Mouse (Mus musculus) left cerebral cortex, adult 11 months (tissue): ENCODE results near the gene Med29.

Experiments used
- DNase-seq: peaks from one replicate; pipeline ENCODE4 v3.0.0; 2022; ENCODE audit warnings: low spot score

Gene Med29

DNA sequence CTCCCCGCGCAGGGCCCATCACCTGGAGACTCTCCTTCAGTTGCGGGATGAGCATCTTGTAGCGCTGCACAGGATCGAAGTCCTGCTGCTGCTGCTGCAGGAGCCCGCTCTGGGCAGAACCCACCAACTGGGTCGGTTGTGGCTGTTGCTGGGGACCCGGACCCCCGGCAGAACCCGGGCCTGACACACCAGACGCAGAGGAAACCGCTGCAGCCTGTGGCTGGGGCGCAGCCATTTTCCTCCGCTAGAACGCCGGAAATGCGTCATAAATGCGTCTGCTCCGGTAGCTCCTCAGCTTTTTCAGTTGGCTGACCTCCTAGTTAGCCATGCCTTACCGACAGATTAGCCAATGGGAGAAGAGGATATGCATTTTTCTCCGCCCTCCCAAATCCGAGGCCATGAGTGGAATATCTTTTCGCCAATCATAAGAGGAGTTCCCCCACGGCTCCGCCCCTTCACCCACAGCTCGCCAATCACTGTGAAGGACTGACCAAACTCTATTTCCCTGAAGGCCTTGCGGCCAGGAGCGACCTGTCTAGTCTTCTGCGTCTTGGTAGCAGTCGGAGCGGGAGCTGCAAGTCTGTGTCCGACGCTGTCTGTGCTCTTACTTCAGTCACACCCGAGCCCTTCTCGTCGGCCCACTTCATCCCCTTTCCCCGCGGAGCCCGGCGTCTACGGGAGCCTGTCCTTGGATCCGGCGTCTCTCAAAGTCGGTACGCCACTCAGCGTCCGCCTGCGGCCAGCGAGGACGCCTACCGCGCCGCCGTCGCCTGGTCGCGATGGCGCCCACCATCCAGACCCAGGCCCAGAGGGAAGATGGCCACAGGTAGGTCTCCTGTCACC lies at the start of gene Med29, which contains the start of gene Paf1:
Gene Med29, minus strand, starts transcription at position 280 of the 843 bp plus-strand sequence.
Gene Paf1, plus strand, starts transcription at position 523 of the 843 bp plus-strand sequence.
- peak; percentile 98 for DNase-seq

DNA sequence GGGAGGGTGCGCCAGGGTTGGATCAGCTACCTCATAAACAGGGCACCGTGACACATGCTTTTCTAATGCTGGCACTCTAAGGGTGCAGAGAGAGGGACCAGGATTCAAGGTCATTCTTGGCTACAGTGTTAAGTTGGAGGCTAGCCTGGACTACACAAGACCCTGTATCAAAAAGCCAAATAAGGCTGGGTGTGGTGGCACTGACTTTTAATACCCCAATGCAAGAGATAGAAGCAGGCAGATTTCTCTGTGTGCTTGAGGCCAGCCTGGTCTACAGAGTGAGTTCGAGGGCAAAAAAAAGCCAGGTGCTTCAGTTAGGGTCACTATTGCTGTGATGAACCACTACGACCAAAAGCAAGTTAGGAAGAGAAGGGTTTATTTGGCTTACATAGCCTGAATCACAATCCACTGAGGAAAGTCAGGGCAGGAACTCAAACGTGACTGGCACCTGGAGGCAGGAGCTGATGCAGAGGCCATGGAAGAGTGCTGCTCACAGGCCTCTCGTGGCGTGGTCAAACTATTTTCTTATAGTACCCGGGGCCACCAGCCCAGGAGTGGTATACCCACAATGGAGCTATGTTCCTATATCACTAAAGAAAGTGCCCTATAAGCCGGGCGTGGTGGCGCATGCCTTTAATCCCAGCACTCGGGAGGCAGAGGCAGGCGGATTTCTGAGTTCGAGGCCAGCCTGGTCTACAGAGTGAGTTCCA lies 49.4 kb upstream of the Med29 start:
- no peak for DNase-seq

DNA sequence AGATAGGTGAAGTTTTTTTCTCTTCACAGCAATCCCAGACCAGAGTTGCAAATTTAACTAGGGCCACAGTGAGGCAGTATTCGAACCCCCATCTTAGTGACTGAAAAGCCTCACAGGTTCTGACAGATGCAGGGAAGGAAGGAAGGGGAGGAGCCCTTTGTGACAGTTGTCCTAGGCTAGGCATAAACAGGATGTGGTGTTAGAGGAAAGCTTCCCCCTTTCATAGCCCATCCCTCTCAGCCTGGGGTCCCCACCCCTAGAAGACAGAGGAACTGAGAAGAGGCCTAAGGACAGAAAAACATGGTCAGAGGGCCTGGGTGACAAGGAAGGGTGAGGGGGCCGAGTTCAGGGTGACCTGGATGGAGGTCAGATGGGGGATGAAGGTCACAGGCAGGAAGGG lies 48.2 kb upstream of the Med29 start:
- no peak for DNase-seq

DNA sequence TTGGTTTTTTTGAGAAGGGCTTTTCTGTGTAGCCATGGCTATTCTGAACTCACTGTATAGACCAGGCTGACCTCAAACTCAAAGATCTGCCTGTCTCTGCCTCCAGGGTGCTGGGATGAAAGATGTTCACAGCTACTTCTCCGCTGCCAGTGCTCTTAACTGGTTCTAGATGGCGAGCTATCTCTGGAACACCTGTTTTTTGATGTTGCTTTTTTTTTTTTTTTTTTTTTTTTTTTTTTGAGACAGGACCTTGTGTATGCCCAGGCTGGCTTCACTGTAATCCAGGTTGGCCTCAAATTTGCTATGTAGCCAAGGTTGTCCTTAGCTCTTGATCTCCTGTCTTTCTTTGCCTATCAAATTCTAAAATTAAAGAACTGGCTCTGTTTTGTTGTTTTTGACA lies 46.3 kb upstream of the Med29 start:
- DNase-seq, result no peak

DNA sequence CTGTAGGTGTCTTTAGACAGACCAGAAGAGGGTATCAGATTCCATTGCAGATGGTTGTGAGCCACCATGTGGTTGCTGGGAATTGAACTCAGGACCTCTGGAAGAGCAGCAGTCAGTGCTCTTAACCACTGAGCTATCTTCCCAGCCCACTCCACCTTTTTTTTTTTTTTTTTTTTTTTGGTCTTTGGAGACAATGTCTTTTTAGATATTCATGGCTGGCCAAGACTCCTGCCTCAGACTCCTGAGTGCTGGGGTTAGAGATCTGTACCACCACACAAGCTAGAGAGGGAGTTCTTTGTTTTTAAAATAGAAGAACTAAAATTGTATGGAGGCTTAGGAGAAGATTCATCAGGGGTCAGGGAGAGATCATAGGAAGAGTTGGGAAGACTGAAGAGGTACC lies 45.5 kb upstream of the Med29 start:
- DNase-seq, result no peak

DNA sequence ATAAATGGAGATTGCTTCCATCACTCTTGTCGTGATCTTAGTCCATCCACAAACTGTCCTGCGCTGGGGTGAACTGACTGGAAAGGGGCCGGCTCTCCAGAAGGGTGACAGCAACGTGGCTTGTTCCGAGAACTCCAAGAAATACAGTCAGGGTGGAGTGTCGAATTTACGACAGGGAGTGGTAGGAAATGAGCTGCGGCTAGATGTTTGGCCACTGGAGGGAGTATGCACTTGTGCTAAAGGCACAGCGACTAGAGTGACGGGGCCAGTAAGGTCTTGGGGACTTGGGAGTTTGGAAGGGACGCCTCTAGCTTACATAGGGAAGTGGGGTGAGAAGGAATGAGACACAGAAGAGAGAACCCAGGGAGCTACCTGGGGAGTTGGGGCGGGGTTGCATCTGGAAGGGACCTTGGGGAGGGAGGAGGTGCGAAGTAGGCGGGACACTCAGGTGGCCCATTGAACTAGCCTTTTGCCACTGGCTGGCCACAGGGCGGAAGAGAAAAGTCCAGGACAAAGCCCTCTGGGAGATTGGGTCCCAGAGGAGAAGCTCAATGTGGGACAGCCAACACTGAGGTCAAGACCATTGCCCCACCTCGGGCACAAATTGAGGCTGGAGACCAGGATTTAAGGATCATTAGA lies 44.5 kb upstream of the Med29 start, which contains the start of gene Gmfg:
Gene Gmfg, plus strand, starts transcription at position 516 of the 639 bp plus-strand sequence.
- DNase-seq, result peak; percentile 67

DNA sequence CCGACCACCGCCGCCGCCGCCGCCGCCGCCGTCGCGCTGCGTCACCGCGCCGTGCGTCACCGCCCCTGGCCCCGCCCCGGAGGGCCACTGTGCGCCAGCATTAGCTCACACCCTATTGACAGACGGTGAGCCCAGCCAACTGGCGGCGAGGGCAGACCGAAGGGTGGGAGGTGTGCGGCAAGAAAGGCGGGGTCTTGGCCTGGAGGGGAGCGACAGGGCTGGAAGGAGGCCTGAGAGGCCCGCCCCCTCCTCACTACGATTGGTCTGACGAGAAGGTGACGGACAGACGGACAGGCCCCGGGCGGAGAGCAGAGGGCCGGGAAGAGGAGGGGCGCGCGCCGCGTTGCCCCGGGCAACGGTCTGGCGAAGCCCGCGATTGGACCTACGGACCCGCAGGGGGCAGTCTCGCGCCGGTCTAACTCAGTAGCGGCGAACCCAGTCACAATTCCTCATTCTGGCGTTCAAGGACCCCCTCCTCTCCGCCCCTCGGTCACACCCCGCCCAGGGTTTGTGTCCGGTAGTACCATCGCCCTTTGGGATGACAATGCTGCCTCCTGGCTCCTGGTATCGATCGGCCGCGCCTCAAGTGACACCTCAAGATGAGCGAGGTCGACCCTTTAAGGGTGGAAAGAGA lies 43.9 kb upstream of the Med29 start:
- DNase-seq, result peak; percentile 100

DNA sequence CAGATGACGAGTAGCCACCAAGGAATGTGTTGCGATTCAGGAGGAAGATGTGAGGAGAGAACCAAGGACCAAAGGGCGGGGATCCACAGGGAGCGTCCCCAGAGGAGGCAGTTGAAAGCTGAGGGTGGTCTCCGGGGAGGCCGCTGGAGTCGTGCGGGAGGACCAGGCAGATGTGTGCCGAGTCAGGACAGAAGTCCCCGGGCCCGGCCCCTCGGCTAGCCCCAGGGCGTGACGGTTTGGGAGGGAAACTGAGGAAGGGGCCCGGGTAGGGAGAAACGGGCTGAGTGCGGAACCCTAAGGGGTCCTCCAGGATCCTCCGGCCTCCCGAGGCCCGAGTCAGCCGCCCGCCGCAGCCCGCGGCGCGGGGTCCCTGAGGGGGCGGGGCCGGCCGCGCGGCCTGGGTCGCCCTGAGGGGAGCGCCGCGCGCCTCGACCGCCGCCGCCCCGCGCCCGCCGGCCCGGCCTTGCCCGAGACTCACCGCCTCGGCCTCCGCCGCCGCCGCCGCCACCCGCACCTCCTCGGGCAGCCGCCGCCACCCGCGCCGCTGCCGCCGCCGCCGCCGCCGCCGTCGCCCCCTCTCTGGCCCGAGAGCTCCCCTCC lies 43.3 kb upstream of the Med29 start:
- no peak for DNase-seq

DNA sequence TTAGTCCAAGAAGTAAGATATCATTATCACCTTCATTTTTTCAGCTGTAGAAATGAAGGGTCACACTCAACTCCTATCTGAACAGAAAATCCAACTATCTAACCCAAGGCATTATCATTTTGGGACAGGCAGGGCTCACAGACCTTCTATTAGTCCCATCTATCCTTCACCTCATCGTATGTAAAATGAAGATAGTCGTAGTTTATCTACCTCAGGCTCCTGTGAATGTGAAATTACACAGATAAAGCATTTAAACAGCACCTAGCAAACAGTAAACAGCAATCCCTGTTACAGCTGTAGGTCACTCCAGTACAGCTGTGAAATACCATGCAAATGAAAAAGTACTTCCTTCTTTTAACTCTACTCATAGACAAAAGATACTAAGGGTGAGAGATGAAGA lies 39.7 kb upstream of the Med29 start:
- no peak for DNase-seq

DNA sequence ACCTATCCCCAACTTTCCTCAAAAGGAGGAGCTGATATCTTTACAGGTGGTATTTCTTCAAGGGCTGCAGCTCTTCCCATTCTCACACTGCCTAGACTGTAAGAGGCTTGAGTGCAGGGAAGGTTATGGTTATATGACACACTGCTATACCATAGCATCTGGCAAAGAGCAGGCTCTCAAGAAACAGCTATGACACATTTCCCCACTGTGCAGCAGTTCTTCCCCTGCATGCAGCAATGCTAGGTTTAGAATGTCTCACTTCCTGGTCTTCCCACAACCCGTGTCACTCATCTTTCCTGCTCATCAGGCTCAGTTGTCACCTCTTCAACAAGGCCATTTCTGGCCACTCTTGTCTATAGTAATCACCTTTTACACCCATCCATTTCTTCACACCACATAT lies 38.0 kb upstream of the Med29 start:
- DNase-seq, result no peak

DNA sequence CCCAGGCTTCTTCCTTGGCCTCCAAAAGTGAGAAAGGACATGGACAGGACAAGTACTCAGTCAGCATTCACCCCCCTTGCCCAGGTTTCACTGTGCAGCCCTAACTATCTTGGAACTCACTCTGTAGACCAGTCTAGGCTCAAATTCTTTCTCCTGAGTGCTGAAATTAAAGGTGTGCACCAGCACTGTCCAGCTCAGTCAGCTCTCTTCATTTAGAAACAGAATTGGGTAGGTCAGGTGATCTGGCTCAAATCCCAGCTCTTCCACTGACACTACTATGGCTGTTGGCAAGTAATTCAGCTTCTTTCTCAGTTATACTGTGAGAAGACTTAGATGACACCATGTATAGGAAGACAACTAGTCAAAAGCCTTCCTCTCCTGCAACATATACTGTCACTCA lies 35.2 kb upstream of the Med29 start:
- DNase-seq, result no peak

DNA sequence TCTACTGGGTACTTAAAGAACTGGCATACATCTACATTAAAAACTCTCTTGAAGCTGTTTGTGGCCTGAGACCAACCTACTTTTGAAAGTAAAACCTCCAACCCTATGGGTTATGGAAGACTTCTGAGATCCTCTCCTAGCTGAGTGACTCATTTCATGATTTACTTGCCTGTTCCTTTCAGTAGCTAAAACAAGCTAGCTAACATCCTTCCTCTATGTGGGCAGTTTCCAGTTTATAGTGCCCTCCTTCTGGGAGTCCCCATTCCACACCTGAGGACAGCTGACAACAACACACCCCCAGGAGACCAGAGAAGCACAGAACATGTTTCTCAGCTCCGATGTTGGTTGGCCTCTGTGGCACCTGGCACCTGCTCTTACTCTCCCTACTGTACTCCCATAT lies 30.5 kb upstream of the Med29 start:
- DNase-seq, result no peak

DNA sequence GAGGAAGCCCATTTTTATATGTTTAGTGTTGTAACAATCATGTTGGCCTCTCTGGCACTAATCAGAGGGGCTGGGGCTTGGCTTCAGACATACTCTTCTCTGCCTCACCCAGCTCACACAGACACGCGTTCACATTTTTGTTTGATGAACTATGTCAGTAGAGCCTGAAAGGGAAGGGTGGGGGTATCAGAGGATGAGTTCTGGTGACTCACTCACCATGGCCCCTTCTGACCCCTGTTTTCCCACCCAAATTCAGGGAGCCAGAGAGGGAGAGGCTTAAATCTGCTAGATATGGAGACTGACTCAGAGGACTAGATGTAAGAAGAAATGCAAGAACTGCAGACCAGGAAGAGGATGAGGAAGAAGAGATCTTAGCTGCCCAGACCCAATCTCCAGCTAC lies 26.9 kb upstream of the Med29 start:
- DNase-seq, result no peak

DNA sequence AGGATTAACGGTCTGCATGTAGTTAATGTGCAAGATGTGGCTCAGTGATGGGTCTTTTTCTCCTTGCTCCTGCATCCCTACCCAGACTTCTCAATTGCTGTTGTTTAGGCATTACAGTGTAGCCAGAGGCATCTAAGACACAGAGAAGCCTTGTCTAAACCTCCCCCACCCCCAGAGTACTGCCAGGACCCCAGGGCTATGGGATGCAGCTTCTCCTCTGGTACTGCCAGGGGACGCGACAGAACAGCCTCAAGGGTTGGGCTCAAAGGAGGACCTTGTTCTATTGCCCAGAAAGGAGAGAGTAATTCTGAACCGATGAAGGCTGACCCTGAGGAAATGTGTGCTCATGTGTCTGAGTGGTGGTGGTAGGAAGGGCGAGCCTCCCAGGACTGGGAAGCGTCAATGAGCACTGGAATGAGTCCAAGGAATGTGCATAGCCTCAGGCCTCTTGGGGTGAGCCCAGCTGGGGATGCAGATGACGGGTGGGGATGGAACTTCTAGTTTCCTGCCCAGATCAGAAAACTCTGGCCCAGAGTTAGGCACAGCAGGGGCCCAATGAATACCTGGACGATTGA lies 25.7 kb upstream of the Med29 start:
- DNase-seq, result no peak

DNA sequence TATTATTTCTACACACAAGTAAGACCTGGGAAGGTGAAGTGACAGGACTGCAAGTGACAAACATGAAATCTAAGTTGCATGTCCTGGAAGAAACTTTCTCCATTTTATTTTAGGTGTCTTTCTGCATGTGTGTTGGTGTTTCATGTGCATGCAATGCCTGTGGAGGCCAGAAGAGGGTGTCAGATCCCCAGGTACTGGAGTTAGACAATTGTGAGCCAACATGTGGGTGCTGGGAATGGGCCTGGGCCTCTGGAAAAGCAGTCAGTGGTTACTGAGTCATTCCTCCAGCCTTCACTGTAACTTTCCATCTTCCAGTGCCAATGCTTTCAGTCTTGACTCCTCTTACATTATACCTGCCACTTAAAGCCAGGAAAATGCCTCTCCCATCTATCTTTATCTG lies 24.9 kb upstream of the Med29 start:
- DNase-seq, result no peak

DNA sequence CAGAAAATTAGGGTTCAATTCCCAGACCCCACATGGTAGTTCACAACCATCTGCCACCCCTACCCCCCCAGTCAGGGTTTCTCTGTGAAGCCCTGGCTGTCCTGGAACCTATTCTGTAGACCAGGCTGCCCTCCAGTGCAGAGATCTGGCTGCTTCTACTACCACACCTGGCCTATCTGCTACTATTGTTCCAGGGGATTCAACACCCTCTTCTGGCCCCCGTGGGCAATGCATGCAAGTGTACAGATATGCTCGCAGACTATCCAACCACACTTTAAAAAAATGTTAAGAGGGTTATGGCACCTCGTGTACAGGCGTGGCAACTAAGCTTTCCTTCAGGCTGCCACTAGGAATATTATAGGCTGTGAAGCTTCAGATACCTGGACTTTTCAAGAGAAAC lies 20.3 kb upstream of the Med29 start:
- DNase-seq, result no peak

DNA sequence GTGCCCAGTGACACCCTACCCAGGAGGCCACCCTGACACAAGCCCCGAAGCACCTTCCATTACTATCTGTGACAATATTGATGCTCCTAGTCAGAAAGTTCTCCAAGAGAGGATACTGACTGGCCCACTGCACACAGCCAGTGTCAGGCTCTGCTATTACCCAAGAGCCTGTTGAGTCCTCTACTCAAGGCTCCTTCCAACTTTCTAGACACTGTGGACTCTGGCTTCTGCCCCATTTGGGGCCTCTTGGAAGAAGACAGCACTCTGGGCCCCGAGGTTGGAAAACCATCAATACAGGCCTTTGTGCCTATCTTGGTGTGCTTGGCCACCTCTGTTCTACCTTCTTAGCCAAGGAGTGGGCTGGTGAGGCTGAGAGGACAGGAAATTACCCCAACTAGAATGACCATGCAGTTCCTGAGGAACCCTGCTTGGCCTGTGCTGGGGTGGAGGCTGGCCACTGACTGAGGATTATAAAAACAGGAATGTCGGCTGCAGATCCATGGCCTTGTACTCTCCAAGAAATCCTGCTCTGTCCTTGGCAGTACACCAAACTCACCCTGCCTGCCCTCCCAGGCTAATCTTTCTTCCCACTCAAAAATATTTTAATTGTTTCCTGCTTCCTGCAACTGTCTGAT lies 18.4 kb upstream of the Med29 start:
- DNase-seq, result no peak

DNA sequence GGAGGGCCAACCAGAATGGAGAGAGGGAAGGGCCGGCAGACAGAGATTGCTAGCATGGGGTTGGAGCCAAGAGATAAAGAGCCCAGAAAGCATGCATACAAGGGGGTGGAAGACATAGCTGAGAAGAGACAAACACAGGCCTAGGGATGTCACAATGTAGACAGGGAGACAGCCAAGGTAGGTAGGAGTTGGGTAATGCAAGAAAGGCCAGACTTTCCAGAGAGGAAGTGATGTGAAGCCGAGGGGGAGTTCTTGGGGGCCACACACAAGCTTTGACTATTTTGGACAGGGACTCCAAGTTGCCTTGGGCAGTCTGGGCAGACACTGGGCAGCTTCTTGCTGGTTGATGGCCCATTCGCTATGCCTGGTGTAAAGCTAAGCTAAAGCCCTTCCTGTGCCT lies 9.4 kb upstream of the Med29 start:
- DNase-seq, result no peak

DNA sequence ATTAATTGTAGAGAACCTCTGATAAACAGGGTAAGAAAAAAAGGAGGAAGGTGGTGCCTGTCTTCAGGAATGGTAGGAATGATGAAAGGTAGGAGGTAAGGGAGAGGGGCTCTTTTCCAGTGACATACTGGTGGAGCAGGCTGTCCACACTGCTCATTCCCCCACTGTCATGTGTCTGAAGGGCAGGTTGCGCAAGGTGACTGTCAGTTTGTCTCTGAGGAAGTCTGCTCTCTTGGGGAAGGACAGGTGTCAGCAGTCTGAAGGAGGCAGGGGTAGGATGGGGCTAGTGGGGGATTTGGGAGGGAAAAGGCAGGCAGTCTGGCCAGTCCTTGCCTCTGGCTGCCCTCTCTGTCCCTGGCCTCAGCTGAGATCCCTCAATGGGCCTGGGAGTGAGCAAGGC lies 8.5 kb upstream of the Med29 start:
- no peak for DNase-seq

DNA sequence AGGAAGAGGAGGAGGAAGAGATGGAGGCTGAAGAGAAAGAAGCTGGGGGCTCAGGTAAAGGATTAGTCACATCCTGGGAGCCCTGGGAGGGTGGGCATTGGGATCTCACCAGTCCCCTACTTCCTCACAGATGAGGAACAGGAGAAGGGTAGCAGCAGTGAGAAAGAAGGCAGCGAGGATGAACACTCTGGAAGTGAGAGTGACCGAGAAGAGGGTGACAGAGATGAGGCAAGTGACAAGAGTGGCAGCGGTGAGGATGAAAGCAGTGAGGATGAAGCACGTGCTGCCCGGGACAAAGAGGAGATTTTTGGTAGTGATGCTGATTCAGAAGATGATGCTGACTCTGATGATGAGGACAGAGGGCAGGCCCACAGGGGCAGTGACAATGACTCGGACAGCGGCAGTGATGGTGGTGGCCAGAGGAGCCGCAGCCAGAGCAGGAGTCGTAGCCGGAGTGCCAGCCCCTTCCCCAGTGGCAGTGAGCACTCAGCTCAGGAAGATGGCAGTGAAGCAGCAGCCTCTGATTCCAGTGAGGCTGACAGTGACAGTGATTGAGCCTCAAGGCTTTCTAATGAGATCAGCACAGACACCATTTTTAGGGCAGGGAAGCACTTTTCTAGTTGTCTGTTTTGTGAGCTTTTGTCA lies 6.3 kb upstream of the Med29 start:
- DNase-seq, result no peak

DNA sequence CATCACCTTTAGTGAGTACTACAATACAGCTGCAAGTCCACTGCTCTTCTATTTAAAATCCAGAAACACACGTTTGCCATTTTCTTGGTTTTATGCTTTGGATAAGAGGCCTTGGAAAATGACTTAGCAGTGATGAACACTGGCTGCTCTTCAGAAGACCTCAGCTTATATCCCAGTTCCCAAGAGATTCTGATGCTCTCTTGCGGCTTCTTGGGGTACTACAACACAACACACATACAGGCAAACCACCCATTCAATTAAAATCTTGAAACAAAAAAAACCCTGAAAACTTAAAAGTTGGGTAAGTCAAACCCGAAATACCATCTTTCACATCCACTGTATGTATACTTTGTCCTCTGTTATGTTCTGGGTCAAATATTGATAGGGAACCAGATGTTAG lies 5.5 kb upstream of the Med29 start:
- no peak for DNase-seq
